Mouse (Mus musculus) testis, adult 2 months (tissue): ENCODE data around the gene Olfr518.

Source experiments
- CTCF ChIP-seq: fragments of 200-500 bp; IDR thresholded peaks from 2 replicates; pipeline ENCODE4 v1.5.1; 2012; ENCODE audit warnings: low read depth, mild to moderate bottlenecking, inconsistent platforms, low read length, moderate library complexity; ENCODE audit not compliant: control insufficient read depth, insufficient read depth, insufficient replicate concordance
- POLR2A ChIP-seq: fragments of 200-500 bp; IDR thresholded peaks from 2 replicates; pipeline ENCODE4 v1.6.1; 2012; ENCODE audit warnings: low read depth, mild to moderate bottlenecking, inconsistent platforms, low read length, moderate library complexity; ENCODE audit not compliant: control insufficient read depth

- TF ChIP-seq CTCF (no peak), POLR2A (no peak)
Measured at GRCm38 (mm10) chr7:108884906-108885305, at the start of gene Olfr518.
